Mouse (Mus musculus) layer of hippocampus, adult 9-11 months (tissue): Measurements from ENCODE around the gene E4f1.
"Not testable (repeated sequence)": the region's sequence is repeated elsewhere in the genome, so short reads cannot be mapped to it uniquely, and the experiment has no call there.

Experiments used
- DNase-seq: peaks from one replicate; pipeline ENCODE4 v3.0.0; 2022

The E4f1 gene

DNA sequence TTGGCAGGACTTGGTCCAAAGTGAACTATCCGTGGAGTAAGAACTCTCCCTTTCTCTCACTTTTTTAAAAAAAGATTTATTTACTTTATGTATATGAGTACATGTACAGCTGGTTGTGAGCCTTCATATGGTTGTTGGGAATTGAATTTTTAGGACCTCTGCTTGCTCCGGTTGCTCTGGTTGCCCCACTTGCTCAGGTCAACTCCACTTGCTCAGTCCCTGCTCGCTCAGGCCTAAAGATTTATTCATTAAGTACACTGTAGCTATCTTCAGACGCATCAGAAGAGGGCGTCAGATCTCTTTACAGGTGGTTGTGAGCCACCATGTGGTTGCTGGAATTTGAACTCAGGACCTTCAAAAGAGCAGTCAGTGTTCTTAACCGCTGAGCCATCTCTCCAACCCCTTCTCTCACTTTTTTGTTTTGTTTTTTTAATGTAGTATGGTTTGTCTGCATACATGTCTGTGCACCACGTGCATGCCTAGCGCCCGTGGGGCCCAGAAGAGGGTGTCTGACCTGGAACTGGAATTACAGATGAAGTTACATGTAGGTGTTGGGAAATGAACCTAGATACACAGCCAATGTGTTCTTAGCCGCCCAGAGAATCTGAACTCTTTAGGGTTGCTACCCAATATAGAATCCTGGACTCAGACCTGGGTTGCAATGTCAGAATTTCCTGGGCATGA lies 14.4 kb downstream of the E4f1 start:
- DNase-seq, result not testable (repeated sequence)

DNA sequence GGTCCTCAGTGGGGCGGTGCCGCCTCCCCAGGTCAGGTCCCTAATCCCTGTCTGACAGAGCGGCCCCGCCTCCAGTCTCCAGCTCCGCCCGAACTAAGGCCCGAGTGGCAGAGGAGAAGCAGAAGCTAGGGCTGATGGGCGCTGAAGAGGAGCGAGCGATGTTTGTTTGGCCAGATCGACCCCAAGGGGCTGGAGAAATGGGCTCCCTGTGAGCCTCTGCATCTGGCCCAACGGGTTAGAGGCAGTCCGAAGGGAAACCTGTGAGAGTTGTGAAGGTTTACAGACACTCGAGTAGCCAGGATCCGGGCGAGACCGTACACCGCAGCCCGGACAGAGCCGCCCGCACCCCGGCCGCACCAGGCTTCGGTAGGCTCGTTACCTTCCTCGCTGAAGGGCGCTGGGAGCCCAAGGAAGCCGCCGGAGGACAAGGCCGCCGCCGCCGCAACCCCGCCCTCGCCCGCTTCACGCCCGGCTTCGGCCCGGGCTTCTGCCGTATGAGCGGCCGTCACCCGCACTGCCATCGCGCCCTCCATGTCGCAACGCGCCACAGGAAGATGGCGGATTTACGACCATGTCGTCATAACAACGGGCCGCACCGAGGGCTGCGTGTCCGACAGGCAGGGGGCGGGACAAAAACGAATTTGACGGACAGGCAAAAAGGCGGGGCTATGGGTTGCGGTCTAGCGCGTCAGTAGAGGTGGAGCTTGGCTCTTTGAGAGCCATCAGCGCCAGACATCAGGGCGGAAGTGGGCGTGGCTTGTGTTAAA lies 15.2 kb downstream of the E4f1 start:
- peak; percentile 99 for DNase-seq

- DNase-seq, result no peak
These were observed 15.8 kb downstream of the E4f1 start for GRCm38 (mm10) chr17:24454218-24454755.

DNA sequence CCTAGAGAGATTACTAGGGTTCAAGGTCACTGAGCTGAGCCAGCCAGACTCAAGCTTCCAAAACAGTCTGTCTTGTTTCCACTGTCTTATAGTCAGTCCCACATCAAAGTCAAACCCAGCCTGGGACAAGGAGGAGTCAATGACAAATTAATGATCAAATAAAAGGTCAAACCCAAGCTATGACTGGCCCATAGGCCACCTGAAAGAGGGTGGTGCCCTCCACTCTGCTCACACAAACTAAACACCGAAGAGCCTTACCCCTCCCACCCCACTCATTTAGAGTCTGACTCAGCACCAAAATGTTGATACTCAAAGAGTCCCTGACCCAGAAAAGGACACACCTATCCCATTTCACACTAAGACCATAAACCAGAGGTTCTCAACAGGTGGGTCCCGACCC lies 16.7 kb downstream of the E4f1 start:
- no peak for DNase-seq

DNA sequence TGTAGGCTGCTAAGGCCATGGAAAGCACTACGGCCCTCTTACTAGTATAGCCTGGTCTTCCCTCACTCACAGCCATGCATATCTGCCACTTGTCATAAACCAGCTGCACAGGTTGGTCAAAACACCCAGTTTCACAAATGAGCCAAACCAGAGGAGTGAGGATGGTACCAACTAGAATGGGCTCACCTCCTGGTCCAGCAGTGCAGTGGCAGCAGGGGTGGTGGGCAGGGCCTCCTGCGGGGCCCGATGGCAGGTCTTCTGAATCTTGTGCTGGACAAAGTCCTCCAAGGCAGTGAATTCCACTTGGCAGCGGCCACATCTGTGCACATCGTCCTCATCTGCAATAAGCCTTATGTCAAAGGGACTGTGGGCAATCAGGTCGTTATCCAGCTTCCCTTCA lies 18.9 kb downstream of the E4f1 start:
- no peak for DNase-seq

DNA sequence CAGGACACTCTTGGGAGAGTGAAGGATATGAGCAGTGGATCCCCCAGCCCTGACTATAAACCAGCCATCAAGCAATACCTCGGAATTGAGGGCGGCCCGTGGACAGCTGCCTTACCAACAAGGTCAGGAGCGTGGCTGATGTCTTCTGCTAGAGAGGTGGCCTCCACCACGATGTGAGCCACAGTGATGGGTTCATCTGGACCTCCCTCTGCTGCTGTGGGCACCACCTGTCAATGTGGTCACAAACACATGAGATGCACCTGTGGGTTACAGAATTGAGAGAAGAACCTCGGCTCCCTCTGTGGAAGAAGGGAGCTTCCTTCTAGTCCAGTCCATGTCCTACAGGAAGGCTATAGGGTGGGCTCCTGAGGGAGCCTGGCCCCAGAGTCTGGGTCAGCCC lies 20.6 kb downstream of the E4f1 start:
- DNase-seq, result no peak

- no peak for DNase-seq
These were observed 23.5 kb downstream of the E4f1 start for GRCm38 (mm10) chr17:24446590-24446989.

DNA sequence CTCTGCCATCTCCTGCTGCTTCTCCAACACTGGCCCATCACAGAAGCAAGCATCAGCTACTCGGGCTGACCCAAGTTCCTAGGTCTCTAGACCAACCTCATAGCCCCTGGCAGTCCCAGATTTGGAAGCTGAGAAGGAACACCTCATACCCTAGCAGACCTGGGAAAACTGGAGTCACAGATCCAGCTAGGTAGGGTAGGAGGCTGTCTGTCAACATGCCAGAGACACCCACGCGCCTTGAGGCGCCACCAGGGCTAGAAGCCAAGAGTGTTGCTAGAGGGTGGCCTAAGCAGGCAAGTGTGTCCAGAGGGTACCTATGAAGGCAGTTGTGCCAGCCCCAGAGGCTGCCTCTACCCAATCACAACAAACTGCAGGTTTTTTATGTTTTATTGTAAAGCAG lies 26.7 kb downstream of the E4f1 start:
- no peak for DNase-seq

DNA sequence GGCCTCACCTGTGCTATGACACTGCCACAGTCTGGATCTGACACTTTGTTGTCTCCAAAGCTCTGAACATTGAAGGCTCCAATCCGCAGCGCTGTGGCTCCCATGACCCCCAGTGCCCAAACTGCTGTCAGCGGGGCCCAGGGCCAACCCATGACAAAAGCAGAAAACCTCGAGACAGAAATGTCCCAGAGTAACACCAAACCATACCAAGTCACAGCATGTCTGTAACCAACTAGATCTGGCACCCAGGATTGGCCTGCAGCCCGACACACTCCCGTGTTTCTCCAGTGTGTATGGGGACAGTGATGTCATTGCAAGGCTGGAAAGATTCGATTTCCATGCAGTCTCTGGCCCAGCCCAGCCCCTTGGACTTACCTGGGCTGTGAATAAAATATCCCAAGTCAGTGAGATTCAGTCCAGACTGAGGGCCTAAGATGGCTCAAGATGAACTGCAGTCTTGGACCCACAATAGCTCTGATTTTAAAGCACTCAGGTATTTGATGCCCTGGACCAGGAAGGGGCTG lies 27.4 kb downstream of the E4f1 start, which contains the start of gene Dnase1l2:
Dnase1l2 (minus strand) TSS at position 474 of the 524 bp plus-strand sequence.
- no peak for DNase-seq

DNA sequence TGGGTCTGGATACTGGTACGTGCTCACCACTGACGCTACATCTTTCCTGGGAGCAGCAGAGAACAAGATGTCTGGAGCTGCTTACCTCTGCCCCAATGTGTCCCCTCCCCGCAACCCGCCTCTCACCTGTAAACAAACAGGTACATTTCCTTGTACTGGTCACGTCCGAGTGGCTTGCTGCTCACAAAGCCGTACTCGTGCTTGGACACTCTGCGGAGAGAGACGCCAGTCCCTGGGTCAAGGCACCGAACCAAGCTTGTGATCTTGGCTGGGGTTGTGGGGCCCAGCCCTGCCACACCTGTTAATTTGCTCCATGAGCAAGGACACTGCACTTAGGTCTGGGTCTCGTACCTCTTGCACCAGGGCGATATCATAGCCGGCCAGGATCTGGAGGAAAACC lies 28.0 kb downstream of the E4f1 start:
- DNase-seq, result no peak

GRCm38 (mm10) chr17:24441148-24441547 lies 29.0 kb downstream of the E4f1 start:
- DNase-seq, result no peak

GRCm38 (mm10) chr17:24440377-24440776 lies 29.7 kb downstream of the E4f1 start:
- DNase-seq, result no peak

DNA sequence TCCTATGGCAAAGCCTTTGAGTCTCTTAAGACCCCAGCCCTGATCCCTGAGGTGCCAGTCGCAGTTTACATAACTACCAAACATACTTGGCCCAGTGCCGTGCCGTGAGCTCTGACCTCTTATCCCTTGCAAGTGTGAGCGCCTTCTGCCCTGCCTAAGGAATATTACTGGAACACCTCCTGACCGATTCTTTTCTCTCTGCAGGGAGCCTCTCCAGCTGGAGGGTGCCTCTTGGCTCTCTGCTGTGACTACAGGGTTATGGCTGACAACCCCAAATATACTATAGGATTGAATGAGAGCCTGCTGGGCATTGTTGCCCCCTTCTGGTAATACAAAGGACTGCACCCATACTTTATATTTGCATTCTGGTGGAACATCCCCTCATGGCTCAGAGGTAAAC lies 33.1 kb downstream of the E4f1 start:
- DNase-seq, result no peak

GRCm38 (mm10) chr17:24429201-24429983 lies 40.7 kb downstream of the E4f1 start:
- no peak for DNase-seq

DNA sequence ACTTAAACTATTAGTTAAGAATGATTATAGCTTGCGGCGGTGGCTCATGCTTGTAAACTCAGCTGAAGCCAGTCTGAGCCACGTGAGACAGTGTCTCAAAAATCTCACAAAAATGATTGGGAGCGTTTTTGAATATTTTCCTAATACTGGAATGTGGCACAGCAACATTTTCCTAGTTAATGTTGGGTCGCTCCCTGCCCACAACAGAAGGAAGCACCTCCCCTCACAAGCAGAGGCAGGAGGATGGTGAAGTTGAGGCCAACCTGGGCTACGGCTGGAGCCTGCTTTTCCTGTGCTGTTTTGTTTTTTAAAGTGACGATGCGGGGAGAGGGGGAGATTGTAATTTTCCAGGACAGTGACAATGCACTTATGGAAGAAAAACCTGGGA lies 42.9 kb downstream of the E4f1 start:
- no peak for DNase-seq

GRCm38 (mm10) chr17:24426471-24427169 lies 43.5 kb downstream of the E4f1 start, which contains the start of gene Eci1:
Eci1 (plus strand) TSS chr17:24426641.
- peak; percentile 95 for DNase-seq

DNA sequence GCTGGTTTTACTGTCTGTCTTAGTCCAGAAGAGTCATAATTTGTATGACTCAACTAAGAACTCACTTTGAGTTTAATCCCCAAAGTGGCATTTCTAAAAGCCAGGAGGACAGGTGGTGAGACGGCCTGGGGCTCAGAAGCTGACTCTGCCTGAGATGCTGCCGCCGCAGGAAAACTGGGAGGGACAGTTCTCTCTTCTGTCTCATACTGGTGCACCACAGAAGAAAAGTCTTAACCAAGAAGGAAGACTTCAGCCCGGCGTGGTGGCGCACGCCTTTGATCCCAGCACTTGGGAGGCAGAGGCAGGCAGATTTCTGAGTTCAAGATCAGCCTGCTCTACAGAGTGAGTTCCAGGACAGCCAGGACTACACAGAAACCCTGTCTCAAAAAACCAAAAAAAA lies 44.2 kb downstream of the E4f1 start:
- no peak for DNase-seq

- DNase-seq, result not testable (repeated sequence)
These were observed 44.8 kb downstream of the E4f1 start for GRCm38 (mm10) chr17:24425326-24425725.

- no peak for DNase-seq
These were observed 45.6 kb downstream of the E4f1 start for GRCm38 (mm10) chr17:24424489-24424888.

- no peak for DNase-seq
These were observed 47.0 kb downstream of the E4f1 start for GRCm38 (mm10) chr17:24423114-24423513.

DNA sequence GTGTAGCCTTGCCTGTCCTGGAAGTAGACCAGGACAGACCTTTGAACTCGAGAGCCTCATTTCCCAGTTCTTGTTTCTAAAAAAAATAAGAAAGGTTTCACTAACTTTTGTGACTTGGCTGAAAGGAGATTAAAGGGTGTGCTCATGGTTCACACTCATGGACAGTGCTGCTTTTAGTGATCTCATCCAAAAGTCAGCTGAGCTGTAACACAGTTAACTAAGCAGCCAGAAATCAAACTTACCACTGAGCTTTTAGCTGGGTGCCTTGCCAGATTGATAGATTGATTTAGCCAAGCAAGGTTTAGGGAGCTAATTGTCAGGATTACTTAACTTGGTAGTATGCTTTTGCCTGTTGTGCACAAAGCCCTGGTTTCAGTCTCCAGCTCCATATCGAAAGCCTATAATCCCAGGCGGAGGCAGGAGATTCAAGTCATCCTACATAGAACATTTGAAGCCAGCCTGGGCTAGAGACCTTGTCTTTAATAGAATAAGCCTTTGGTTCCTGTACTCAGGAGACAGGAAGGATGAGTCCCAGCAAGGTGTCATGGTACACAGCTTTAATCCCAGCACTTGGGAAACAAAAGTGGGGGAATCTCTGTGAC lies 54.0 kb downstream of the E4f1 start:
- DNase-seq, result no peak

DNA sequence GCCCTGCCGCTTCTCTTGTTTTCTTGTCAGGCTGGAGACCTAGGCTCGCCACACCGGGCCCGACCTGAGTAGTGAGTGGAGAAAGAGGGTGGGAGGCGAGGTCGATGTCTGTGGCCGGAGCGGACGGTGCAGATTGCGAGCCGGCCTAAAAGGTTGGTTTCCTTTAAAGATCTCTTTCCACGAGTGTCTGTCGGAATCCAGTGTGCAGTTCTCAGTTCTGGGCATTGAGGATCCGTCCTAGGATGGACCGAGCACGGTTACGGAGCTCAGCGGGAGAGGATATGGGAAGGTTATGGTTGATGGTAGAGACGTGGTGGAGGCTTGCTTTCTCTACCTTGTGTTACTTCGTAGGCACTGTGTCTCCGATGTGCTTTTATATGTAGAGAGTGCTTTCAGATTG lies 55.1 kb downstream of the E4f1 start:
- DNase-seq, result no peak
